Mouse (Mus musculus) layer of hippocampus, postnatal 14 days (tissue): ENCODE results near the gene Adgrf2. TPM values are rescaled to one million over a fixed set of nuclear protein-coding genes. Genes with fewer than 3 reads are reported as not detected.

Source experiments
- DNase-seq, 2 experiments: peaks; one replicate each; pipeline ENCODE4 v3.0.0; 2021 to 2022; ENCODE audit warnings: low spot score in 2 of 2, mixed read lengths in 1 of 2
- long read RNA-seq, 2 experiments: library from polyadenylated mRNA; stranded (forward); transcript quantifications; one replicate each; pipeline ENCODE4 v2.0.0; 2021
- total RNA-seq, 2 experiments: library from RNA; stranded (reverse); gene quantifications; 2 replicates each; pipeline ENCODE4 v1.2.3; 2021

The Adgrf2 gene
- under 1 TPM; 0.48 to 0.53 TPM for total RNA-seq
- long read RNA-seq, experiment 1, result 0 reads
- long read RNA-seq, experiment 2, partial matches to known transcripts, result 0 of 1 reads
- long read RNA-seq, experiment 2, other reads (novel, unspliced or antisense), result 1 of 1 reads

DNA sequence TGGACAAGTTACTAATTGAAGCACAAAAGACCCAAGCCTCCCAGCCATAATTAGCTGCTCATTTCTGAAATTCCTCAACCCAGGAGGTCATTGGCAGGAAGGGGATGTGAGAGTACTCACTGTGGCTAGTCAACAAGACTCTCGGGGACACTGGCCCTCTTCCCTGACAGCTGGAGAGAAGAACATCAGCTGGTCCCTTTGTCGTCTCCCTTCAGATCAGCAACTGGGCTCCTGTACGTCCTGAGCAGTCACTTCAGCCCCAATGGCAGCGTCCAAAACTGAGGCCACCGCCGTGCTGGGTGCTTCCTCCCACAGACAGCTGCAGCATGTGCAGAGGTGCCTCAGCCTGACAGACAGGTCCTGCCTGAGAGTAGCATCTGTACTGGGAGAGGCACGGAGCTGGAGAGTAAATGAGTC, at the start of gene Adgrf2:
Gene Adgrf2 (minus strand): TSS at position 379 of the 417 bp plus-strand sequence.
- DNase-seq, result no peak

DNA sequence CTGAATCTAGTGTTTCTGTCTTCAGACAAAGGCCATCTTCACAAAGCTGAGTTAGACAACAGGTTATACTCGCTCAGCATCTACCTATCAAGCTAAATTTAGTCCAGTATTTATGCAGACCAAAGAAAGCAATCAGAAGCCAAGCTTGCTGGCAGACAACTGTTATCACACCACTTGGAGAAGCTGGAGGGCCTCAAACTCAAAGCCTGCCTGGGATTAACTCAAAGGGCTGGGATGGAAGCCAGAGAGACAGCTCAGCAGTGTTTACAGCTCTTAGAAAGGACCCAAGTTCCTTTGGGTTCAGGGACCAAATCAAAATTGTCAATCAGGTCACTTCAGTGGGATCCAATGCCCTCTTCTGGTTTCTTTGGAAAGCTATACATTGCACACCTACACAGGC, 48.8 kb upstream of the Adgrf2 start:
- no peak for DNase-seq

DNA sequence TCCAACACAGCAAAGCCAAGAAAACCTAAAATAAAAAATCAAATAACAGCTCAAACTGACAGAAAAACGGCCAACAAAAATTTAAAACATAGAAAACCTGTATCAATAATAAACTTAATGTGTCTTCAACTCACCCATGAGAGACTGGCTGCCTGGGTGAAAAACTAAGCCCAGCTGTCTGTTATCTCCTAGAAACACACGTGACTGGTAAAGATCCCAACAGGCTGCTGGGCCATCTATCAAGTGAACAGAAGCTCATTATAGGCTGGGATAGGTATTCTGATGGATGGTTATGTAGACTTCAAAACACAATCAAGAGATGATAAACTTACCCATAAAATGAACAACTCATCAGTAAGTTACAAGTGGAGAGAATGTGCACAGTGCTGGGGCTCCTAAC, 47.7 kb upstream of the Adgrf2 start:
- DNase-seq, result no peak

DNA sequence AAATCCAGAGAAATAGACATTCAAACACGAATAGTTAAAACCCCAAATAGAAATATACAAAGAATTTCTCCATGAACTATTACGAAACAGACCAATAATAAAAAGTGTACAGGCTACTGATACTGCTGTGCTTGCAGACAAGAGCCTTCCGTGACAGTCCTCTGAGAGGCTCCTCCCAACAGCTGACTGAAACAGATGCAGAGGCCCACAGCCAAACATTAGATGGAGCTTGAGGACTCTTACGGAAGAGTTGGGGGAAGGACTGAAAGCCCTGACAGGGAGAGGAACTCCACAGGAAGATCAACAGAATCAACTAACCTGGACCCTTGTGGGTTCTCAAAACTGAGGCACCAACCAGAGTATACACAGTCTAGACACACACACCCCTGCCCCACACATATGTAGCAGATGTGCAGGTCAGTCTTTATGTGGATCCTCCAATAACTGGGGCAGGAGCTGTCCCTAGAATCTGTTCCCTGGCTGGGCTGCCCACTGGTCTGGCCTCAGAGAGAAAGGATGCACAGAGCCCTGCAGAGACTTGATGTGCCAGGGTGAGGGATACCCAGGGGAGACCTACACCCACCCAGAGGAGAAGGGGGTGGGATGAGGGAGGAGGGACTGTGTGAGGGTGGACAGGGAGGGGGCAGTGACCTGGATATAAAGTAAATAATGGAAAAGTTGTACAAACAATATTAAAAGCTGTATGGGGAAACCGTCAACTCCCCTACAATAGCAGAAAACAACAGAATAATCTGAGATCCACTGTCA, 46.9 kb upstream of the Adgrf2 start:
- DNase-seq, result peak in 1 of 2 experiments; percentile 28

DNA sequence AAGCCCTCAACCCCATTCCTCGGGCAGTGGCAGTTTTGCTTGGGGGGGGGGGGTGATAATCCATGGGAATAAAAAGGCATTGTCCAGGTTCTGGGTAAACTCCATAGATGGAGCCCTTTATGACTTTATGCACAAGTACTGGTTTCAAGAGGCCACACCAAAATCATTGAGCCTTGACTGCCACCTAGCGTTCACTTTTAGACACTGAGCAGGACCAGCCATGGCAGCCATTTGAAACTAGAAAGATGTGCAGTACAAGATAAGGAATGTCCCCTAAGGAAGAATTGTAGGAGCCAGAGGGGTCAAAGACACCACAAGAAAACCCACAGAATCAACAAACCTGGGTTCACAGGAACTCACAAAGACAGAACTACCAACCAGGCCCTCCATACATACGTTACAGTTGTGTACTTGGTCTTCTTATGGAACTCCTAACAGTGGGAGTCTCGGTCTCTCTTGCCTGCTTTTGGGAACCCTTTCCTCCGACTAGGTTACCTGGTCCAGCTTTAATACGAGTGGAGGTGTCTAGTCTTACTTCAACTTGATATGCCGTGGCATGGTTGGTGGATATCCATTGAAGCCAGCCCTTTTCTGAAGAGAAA, 40.3 kb upstream of the Adgrf2 start:
- DNase-seq, result peak; percentile 76 to 87

DNA sequence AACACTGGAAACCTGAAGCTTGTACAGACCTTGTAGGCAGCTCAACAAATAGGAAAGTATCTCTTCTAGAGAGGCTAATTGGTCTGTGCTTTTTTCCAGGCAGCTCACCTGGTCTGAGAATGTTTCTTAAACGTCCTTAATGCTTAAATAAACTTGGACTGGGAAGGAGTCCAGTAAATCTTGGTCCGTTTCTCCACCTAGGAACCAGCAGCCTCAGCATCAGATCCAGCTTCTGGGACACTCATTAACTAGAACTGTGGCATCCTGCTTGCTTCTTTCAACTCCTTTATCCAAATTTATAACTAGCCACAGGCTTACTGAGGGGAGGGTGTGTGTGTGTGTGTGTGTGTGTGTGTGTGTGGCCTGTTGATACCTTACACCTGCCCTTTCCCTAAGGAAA, 11.8 kb upstream of the Adgrf2 start:
- DNase-seq, result no peak

DNA sequence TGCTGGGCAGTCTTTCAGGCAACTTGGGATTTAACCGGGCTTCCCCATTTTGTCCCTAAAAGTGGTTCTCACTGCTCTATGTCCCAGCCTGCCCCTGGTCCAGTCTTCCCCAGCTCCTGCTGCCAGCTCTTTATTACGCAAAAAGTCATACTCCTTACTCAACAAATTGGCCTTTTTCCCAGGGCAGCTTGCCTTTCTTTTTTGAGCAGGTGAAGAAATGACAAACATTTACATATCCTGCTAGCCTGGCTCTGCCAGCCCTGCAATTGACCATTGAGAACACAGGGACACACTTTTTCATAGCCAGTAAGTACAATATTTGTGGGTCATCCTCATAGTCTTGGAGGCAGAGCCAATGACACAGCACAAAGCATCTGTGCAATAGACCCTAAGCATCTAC, 10.2 kb upstream of the Adgrf2 start:
- DNase-seq, result no peak

DNA sequence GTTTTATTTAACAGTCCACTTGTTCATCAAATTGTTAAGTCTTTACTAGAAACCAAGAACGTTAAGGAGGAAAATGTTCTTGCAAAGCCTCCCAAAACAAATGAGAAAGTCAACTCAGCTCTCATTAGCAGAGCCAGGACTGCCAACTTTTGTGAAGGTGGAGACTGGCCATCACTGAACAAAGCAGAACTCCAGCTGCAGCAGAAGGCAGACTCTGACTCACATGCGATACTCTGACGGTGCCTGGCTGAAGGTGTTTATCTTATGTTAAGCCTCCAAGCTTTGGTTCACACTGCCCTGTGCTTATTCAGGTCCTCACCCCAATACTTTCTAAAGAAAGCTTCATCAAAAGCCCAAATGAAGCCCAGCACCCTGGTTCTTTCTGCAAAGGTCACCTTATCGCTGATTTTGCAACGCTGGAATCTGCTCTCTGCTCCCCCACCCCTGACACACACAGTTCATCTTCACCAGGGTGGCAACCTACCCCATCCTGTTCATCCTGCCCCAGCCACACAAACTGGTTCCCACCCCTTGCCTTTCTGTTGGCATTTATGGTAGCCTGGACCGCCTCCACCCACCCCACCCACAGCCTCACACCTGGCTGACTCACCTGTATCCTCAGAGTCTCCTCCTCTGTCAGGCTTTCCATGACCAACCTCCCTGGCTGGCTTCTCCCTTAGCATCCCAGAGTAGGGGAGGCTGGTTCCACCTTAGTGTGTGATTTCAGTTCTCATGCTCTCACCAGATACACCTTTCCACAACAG, 3.9 kb upstream of the Adgrf2 start:
- no peak for DNase-seq

DNA sequence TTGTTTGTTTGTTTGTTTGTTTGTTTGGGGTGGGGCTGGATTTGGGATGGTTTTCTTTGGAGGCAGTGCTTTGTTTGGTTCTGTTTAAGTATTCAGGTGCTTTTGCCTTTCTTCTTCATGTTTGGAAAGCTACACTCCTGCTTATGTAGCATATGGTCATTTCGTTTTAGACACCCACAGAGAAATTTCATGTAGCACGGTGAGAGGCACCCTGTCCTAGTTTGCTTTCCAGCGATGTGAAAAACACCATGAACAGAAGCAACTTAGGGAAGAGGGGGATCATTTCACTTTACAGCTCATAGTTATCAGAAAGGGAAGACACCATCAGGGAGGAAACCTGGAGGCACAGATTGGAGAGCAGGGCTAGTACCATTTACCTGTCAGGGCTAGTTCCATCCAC, 844 bp upstream of the Adgrf2 start:
- DNase-seq, result no peak

DNA sequence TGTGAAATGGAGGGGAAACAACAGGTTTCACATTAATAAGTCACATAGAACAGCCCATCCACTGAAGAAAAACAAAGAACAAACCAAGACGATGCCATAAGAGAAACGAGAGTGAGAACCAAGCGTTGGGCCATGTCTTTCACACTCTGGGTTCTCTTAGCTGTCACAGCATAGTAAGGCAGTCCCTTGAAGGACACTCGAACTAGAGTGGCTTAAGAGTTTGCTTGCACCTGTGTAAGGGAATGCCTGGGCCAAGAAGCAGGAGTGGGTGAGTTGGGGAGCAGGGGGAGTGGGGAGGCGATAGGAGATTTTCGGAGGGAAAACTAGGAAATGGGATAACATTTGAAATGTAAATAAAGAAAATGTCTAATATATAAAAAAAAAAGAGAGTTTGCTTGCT, 3.2 kb downstream of the Adgrf2 start:
- no peak for DNase-seq

DNA sequence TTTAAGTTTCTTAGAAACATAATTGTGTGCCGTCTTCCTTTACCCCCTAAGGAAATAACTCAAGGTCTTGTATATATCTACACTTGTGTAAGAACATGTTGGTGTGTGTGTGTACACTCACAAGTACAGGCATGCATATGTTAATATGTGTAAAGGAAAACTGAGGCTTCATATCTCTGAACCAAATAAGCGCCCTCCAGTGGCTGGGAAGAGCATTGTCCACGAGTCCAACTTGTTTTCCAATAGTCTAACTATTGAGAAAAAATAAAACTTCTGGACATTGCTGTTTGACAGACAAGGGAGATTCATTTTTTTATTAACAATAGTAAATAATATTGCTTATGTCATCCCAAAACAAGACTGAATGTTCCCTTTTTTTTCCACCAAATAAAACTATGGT, 24.8 kb downstream of the Adgrf2 start:
- no peak for DNase-seq

DNA sequence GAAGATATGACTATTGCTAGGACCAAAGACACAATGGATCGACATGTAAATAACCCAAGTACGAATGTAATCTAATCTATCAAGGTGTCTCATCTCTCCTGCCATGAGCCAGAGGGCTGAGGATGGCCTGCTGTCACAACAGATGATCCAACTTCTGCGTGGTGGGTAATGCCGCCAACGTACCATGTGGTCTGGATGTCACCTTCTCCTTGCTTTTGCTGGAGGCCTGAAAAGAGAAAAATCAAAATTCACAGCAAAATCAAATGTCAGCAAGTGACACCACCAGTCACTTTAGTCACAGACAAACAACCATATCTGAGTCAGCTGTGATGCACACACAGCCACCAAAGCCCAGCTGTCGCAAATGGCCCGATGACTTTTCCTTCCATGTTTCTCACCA, 27.0 kb downstream of the Adgrf2 start:
- peak; percentile 59 to 83 for DNase-seq

DNA sequence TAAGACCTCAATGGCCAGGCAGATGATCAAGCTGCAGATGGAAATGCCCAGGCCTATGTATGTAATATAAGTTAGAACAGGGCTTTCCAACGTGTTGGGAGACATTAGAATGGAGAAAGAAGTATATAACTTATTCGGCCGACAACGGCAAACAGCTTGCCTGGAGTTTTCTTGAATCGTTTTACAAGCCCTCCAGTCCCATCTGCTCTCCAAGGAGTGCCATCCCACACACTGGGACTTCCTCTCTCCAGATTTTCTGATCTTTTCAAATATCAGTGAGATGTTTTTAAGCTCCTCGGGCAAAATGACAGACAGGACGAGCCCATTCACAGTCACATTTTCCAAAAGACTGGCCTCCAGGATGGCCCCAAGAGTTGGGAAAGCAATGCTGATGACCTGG, 31.3 kb downstream of the Adgrf2 start:
- peak in 1 of 2 experiments; percentile 56 for DNase-seq

DNA sequence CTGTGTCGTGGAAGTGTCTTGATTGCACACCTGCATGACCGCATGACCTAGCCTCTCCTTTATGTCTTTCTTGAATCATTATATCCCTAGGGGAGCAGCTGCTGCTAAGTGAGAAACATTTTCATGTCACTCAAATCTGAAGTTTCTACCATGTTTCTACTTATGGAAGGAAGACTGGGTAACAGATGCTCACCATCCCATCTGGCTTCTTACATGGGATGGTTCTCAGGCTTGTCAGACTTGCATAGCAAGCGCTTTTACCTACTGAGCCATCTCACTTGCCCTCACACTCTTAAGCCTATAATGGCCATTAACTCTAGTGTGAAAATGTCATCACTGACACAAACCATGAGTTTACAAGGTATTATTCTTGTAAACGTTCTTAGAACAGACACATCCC, 36.4 kb downstream of the Adgrf2 start:
- DNase-seq, result no peak

DNA sequence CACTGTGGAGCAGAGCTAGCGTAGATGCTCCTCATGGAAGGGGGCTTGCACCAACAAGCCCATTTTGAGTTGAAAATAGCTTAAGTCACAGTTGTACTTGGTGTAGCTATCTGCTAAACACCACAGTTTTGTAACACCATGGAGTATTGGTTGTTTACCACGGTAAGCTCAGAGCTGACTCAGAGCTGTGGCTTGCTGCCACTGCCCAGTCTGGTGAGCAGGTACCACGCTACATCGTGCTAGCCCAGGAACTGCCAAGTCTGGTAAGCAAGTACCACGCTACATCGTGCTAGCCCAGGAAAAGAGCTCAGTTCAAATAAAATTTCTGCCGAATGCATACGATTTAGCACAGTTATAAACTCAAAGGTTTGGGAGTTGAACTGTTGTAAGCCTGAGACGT, 39.8 kb downstream of the Adgrf2 start:
- DNase-seq, result no peak

DNA sequence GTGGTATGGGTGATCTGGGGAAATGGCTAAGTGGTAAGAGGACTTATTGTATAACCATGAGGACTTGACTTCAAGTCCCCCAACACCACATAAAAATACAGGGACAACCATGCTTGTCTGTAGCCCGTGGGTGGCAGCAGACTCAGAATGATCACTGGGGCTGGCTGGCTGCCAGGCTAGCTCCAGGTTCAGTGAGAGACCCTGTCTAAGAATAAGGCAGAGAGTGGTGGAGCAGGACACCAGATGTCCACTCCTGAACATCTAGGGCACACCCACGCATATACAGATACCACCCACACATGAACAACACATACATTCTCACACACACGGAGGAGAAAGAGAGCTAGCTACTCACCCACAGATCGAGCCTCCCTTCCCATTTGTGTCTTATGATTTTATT, 47.2 kb downstream of the Adgrf2 start:
- DNase-seq, result no peak

DNA sequence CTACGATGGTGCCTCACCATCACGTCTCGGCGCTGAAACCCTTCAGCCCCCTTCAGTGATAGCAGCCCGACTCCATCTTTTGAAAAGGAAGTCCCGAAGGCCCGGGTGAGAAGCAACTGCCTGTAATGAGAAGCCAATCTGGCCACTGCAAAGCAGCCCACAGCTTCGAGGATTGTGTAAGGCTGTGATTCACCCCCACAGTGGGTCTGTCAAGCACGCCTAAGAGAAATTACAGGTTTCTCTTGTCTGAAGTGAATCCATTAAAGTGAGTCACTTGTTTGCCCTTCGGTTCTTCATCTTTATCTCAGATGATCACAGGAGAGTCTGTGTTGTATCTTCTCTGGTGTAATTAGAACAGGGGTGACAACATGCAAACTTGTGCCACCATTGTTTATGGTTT, 49.8 kb downstream of the Adgrf2 start, which contains the start of gene Adgrf4:
Gene Adgrf4 (minus strand): TSS at position 149 of the 400 bp plus-strand sequence.
- DNase-seq, result no peak

DNA sequence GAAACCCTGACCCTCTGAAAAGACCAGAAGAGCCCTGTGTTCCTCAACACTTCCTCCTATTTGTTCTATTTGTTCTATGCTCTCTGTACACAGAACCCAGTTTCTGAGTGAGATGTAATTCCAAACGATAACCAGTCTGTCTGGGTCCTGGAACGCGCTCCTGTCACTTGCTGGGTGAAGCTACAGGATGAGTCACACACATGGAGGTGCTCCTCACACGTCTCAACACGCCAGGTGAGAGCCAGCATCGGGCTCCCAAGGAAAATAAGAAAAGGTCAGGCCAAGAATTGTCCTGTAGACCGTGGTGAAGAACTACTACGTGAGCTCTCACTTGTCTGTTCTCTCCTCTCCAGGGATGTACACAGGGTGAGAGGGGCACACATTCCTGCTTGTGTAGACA, 51.4 kb downstream of the Adgrf2 start:
- no peak for DNase-seq
